Mouse (Mus musculus): ENCODE data around the gene Astn2.
A peak's percentile ranks its signal among the peaks of the same experiment; 100 is the strongest.

The Astn2 gene

GRCm38 (mm10) chr4:66312733-66313132 is 91.7 kb downstream of the Astn2 start:
- no peak for DNase-seq (ENCODE audit: low spot score in 2 of 2)

GRCm38 (mm10) chr4:66310315-66311020 is 93.9 kb downstream of the Astn2 start:
- no peak for DNase-seq (ENCODE audit: low spot score in 2 of 2)

GRCm38 (mm10) chr4:66306377-66306776 is 98.0 kb downstream of the Astn2 start:
- DNase-seq (ENCODE audit: low spot score in 2 of 2): no peak

GRCm38 (mm10) chr4:66302686-66303310 is 101.6 kb downstream of the Astn2 start:
- no peak for DNase-seq (ENCODE audit: low spot score in 2 of 2)

GRCm38 (mm10) chr4:66285034-66285433 is 119.4 kb downstream of the Astn2 start:
- DNase-seq (ENCODE audit: low spot score in 2 of 2): no peak

GRCm38 (mm10) chr4:66276096-66276495 is 128.3 kb downstream of the Astn2 start:
- DNase-seq (ENCODE audit: low spot score in 2 of 2): no peak

GRCm38 (mm10) chr4:66271550-66272117 is 132.8 kb downstream of the Astn2 start:
- DNase-seq (ENCODE audit: low spot score in 2 of 2): no peak

GRCm38 (mm10) chr4:66264031-66264430 is 140.4 kb downstream of the Astn2 start:
- peak; percentile 17 to 28 for DNase-seq (ENCODE audit: low spot score in 2 of 2)

GRCm38 (mm10) chr4:66261276-66261675 is 143.1 kb downstream of the Astn2 start:
- no peak for DNase-seq (ENCODE audit: low spot score in 2 of 2)

GRCm38 (mm10) chr4:66258905-66259304 is 145.5 kb downstream of the Astn2 start:
- DNase-seq (ENCODE audit: low spot score in 2 of 2): no peak

- DNase-seq (ENCODE audit: low spot score in 2 of 2): no peak
These were observed 149.5 kb downstream of the Astn2 start for GRCm38 (mm10) chr4:66254695-66255492.

- DNase-seq (ENCODE audit: low spot score in 2 of 2): no peak
These were observed 155.9 kb downstream of the Astn2 start for GRCm38 (mm10) chr4:66248521-66248920.

GRCm38 (mm10) chr4:66242683-66243082 is 161.7 kb downstream of the Astn2 start:
- DNase-seq (ENCODE audit: low spot score in 2 of 2): no peak

- DNase-seq (ENCODE audit: low spot score in 2 of 2): no peak
These were observed 171.6 kb downstream of the Astn2 start for GRCm38 (mm10) chr4:66232799-66233198.

GRCm38 (mm10) chr4:66232350-66232749 is 172.1 kb downstream of the Astn2 start:
- no peak for DNase-seq (ENCODE audit: low spot score in 2 of 2)

GRCm38 (mm10) chr4:66230735-66231134 is 173.7 kb downstream of the Astn2 start:
- DNase-seq (ENCODE audit: low spot score in 2 of 2): no peak

GRCm38 (mm10) chr4:66222602-66223317 is 181.7 kb downstream of the Astn2 start:
- peak; percentile 71 to 86 for DNase-seq (ENCODE audit: low spot score in 2 of 2)

GRCm38 (mm10) chr4:66215170-66215618 is 189.2 kb downstream of the Astn2 start:
- no peak for DNase-seq (ENCODE audit: low spot score in 2 of 2)

GRCm38 (mm10) chr4:66189636-66190035 is 214.8 kb downstream of the Astn2 start:
- DNase-seq (ENCODE audit: low spot score in 2 of 2): no peak

- no peak for DNase-seq (ENCODE audit: low spot score in 2 of 2)
These were observed 228.4 kb downstream of the Astn2 start for GRCm38 (mm10) chr4:66175887-66176533.

GRCm38 (mm10) chr4:66171583-66171982 is 232.8 kb downstream of the Astn2 start:
- DNase-seq (ENCODE audit: low spot score in 2 of 2): no peak

Data from left cerebral cortex, adult 9 months (tissue).